Mouse (Mus musculus) embryonic facial prominence, embryonic 13.5 days (tissue): ENCODE results near the gene Ctnnal1. TPM values are rescaled to one million over a fixed set of nuclear protein-coding genes. Genes with fewer than 3 reads are reported as not detected.

ENCODE experiments used
- ATAC-seq: fragments of 200-750 bp; cut with Nextera tagmentation; 2 replicates; pipeline ENCODE4 v1.8.0; 2017; ENCODE audit warnings: low read depth; ENCODE audit not compliant: insufficient number of reproducible peaks, insufficient read depth, low FRiP score, low TSS enrichment
- H3K27ac ChIP-seq: fragments of 300-500 bp; sonication (generic); 2 replicates; pipeline ENCODE4 v1.5.1; 2015; ENCODE audit warnings: moderate library complexity, mild to moderate bottlenecking, inconsistent platforms
- H3K27me3 ChIP-seq: fragments of 300-500 bp; sonication (generic); 2 replicates; pipeline ENCODE4 v1.6.1; 2015; ENCODE audit warnings: mild to moderate bottlenecking, inconsistent platforms
- H3K36me3 ChIP-seq: fragments of 300-500 bp; sonication (generic); 2 replicates; pipeline ENCODE4 v1.6.1; 2015; ENCODE audit warnings: mild to moderate bottlenecking, inconsistent platforms
- H3K4me1 ChIP-seq: fragments of 300-500 bp; sonication (generic); 2 replicates; pipeline ENCODE4 v1.6.1; 2015; ENCODE audit warnings: inconsistent platforms
- H3K4me2 ChIP-seq: fragments of 300-500 bp; sonication (generic); 2 replicates; pipeline ENCODE4 v1.6.1; 2015; ENCODE audit warnings: moderate library complexity, mild to moderate bottlenecking, inconsistent platforms
- H3K4me3 ChIP-seq: fragments of 300-500 bp; sonication (generic); 2 replicates; pipeline ENCODE4 v1.5.1; 2015; ENCODE audit warnings: mild to moderate bottlenecking, inconsistent platforms
- H3K9ac ChIP-seq: fragments of 300-500 bp; sonication (generic); 2 replicates; pipeline ENCODE4 v1.6.1; 2015; ENCODE audit warnings: mild to moderate bottlenecking, inconsistent platforms
- H3K9me3 ChIP-seq: fragments of 300-500 bp; sonication (generic); 2 replicates; pipeline ENCODE4 v1.6.1; 2016; ENCODE audit warnings: inconsistent platforms
- WGBS: fragments of 180-500 bp; shearing (Covaris S2); methylation state at CpG from one replicate; pipeline ENCODE4 v1.1.7; 2015; ENCODE audit warnings: mixed read lengths; 5-methylcytosine and 5-hydroxymethylcytosine counted together
- polyA plus RNA-seq: library from polyadenylated mRNA; unstranded; fragments of >200 nt; fragmentation: Nextera tagmentation; extraction: Ambion mirVana; gene quantifications from 2 replicates; pipeline ENCODE4 v1.2.1, GENCODE M21; 2015

Gene Ctnnal1
- polyA plus RNA-seq, 1 experiment from 2014 or later = 27.7 TPM

DNA sequence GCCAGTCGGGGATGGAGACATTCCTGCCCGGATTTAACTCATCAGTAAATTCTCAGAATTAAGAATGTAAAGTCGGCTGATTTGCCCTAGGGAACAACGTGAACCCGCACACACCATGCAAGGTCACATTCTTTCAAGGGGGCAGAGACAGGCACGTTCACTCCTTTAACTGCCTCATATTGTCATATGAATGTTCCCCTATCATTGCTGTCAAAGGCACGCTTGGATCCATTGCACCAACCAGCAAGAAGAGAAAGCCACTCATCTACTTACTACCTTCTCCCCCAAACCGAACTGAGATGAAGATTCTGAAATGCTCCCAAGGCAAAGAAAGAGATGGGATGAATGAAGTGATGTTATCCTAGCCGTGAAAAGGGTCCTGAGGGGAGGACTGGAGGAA is 6.3 kb downstream of the Ctnnal1 start:
- no peak for ATAC-seq
- Histone ChIP-seq H3K27ac (no peak overlapping the region), H3K27me3 (no peaks in the 10 kb centered on the region), H3K4me3 (no peak overlapping the region), H3K9me3 (no peaks in the 10 kb centered on the region), H3K9ac (no peak overlapping the region), H3K4me1 (peaks cover 9% of the 10 kb centered on the region), H3K4me2 (no peak overlapping the region), H3K36me3 (no peaks in the 10 kb centered on the region)
- WGBS = 34% methylated on average over 9 of the region's 9 CpGs

DNA sequence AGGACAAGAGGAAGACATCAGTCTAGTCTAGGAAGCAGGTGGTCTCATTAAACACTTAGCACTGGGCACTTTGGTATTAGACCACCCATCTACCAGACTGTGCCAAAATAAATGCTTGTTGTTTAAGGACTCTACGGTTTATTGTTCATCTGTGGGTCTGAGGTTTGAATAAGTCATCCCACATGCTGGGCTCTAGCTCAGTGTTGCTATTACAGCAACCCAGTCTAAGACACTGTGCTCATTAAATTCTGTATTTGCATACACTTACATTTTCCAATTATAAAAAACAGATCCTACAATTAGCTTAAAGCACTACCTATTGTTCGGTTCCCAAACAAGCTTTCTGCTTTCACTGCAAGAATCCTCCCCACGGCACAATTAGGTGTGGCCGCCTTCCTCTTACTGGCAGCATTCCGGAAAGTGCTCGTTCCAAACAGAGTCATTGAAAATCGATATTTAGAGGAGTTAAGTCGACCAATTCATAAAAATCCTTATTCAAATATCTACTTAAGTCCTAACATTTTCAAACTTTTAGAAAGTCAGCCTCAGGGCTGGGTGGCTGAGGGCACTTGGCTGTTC is 8.5 kb downstream of the Ctnnal1 start:
- 67% methylated on average over 8 of the region's 8 CpGs for WGBS
- Histone ChIP-seq H3K4me3 (no peak overlapping the region), H3K27me3 (no peaks in the 10 kb centered on the region), H3K4me2 (no peak overlapping the region), H3K9me3 (no peaks in the 10 kb centered on the region), H3K36me3 (no peaks in the 10 kb centered on the region), H3K27ac (no peak overlapping the region), H3K4me1 (peaks cover 4% of the 10 kb centered on the region; the same call in 1 of the 2 replicates), H3K9ac (no peak overlapping the region)
- no peak for ATAC-seq

DNA sequence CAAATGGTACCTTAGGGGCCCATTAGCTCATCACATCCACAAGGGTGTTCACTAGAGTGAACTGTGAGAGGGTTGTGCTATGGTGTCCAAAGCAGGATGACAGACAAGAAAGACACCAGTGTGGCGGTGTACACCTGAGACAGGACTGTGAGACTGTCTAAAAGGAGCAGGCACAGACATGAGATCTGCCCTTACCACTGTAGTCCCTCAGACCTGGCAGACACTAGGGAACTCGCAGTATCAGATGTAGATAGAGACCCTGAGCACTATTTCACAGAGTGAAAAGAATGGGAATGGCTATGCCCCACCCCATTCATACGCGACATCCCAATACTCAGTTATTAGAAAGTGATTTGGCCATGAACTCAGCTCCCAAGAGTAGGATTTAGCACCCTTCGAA is 9.1 kb downstream of the Ctnnal1 start:
- no peak for ATAC-seq
- WGBS = 93% methylated on average over 5 of the region's 5 CpGs
- no peaks in the 10 kb centered on the region for H3K36me3 ChIP-seq
- no peak overlapping the region for H3K4me3 ChIP-seq
- no peak overlapping the region for H3K4me2 ChIP-seq
- no peaks in the 10 kb centered on the region for H3K27me3 ChIP-seq
- no peak overlapping the region for H3K27ac ChIP-seq
- H3K9me3 ChIP-seq = no peaks in the 10 kb centered on the region
- H3K4me1 ChIP-seq = peaks cover 6% of the 10 kb centered on the region
- no peak overlapping the region for H3K9ac ChIP-seq

DNA sequence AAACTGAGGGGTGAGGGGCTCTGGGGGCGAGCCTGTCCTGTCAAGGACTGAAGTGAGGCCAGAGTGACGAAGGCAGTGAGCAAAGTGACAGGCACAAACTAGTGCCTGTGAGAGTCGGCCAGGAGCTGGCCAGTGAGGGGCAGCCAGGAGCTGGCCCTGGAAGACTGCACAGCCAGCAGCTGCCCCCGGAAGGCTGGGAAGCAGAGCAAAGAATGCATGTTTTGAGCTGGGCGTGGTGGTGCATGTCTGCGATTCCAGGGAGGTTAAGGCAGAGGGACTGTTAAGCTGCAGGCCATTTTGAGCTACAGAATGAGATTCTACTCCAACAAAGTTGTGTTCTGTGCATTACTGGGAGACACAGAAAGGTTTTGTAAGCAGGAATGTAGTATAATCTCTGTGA is 14.3 kb downstream of the Ctnnal1 start:
- Histone ChIP-seq H3K9me3 (no peaks in the 10 kb centered on the region), H3K4me1 (peaks cover 7% of the 10 kb centered on the region), H3K27me3 (no peaks in the 10 kb centered on the region), H3K27ac (peak overlapping the region; percentile 60), H3K36me3 (peaks cover 1% of the 10 kb centered on the region; the same call in 1 of the 2 replicates), H3K9ac (peak overlapping the region; percentile 47; the same call in 1 of the 2 replicates), H3K4me2 (peak overlapping the region; percentile 23; the same call in 1 of the 2 replicates), H3K4me3 (no peak overlapping the region)
- WGBS = 24% methylated on average over 6 of the region's 6 CpGs
- ATAC-seq = no peak

DNA sequence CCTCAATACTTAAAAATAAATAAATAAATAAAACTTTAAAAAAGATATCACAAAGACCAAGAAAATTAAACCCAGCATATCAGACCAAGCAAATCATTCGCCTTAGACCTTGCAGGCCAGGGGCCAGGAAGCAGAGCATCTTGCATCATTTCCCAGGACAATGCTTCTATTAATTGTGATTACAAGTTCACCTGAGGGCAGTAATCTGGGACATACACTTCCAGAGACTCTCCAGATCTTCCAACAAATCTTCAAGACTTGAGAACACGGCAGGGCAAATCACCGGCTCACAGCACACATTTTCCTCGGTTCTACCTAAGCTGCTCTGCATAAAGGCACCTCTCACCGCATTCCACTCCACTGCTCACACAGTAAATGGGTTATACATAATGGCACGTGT is 16.9 kb downstream of the Ctnnal1 start:
- H3K9ac ChIP-seq = no peak overlapping the region
- no peaks in the 10 kb centered on the region for H3K9me3 ChIP-seq
- no peak overlapping the region for H3K4me3 ChIP-seq
- H3K4me1 ChIP-seq = peaks cover 7% of the 10 kb centered on the region; the same call in 1 of the 2 replicates
- peaks cover 19% of the 10 kb centered on the region for H3K36me3 ChIP-seq
- no peak overlapping the region for H3K27ac ChIP-seq
- no peaks in the 10 kb centered on the region for H3K27me3 ChIP-seq
- H3K4me2 ChIP-seq = no peak overlapping the region
- ATAC-seq = no peak
- 80% methylated on average over 6 of the region's 6 CpGs for WGBS

DNA sequence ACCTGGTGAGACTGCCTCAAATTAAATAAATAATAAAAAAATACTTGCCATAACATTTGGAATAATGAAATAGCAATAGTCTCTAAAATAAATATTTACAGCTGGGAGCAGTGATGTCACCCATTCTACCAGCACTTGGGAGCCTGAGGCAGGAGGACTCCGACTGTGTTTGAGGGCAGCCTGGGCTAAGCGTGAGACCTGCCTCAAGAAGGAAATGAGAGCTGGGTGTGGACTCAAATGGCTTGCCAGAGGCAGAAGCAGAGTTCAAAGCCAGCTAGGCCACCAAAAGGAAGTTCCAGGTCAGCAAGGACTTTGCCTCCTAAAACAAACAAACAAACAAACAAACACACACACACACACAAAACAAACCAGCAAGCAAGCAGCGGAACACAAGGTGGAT is 17.6 kb downstream of the Ctnnal1 start:
- H3K9me3 ChIP-seq = no peaks in the 10 kb centered on the region
- WGBS = 81% methylated on average over 3 of the region's 3 CpGs
- no peak for ATAC-seq
- H3K27me3 ChIP-seq = no peaks in the 10 kb centered on the region
- H3K4me1 ChIP-seq = peaks cover 7% of the 10 kb centered on the region; the same call in 1 of the 2 replicates
- H3K9ac ChIP-seq = no peak overlapping the region
- H3K4me2 ChIP-seq = no peak overlapping the region
- no peak overlapping the region for H3K4me3 ChIP-seq
- H3K27ac ChIP-seq = no peak overlapping the region
- peaks cover 19% of the 10 kb centered on the region for H3K36me3 ChIP-seq

DNA sequence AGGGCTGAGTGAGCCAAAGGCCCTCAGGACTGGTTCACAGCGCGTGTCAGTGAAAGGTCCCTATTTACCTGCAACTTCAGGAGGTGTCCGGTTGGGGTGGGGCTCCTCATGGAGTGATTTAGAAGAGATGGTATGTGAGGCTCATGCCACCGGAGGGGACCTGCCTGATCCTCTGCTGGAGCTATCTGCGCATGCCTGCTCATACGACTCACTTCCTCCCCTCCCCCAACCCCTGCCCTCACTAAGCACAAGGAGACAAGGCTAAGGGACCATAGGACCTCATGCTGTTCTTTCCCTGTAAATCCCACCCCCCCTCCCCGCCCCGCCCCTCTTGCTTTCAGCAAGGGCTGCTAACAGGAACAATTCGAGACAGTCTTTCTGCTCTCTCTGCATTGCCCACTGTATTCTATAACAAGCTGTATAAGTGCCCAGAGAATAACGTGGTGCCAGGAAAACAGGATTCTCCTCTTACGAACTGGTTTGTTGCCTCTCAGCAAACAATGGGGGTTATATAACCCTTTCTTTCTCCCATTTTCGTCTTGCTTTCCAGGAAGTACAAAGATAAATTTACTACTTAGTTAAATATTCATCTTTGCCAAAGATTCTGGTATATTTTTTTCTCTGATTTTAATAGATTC is 19.0 kb downstream of the Ctnnal1 start:
- 57% methylated on average over 12 of the region's 12 CpGs for WGBS
- Histone ChIP-seq H3K9ac (no peak overlapping the region), H3K27me3 (no peaks in the 10 kb centered on the region), H3K4me3 (no peak overlapping the region), H3K9me3 (no peaks in the 10 kb centered on the region), H3K4me1 (peaks cover 6% of the 10 kb centered on the region; the same call in 1 of the 2 replicates), H3K4me2 (no peak overlapping the region), H3K27ac (no peak overlapping the region), H3K36me3 (peaks cover 19% of the 10 kb centered on the region)
- ATAC-seq = no peak

DNA sequence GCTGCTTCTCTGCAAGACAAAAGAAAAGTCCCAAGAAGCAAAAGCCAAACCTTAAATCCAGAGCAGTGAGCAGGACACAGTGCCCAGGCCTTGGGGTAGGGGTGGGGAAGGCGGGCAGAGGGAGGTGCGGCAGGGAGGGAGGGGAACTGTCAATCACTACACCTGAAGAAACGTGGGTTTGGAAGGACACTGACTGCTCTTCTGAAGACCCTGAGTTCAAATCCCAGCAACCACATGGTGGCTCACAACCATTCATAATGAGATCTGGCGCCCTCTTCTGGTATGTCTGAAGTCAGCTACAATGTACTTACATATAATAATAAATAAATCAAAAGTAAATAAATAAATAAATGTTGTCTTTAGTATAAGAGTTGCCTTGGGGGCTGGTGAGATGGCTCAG is 20.1 kb downstream of the Ctnnal1 start:
- WGBS = 85% methylated on average over 4 of the region's 4 CpGs
- Histone ChIP-seq H3K36me3 (peaks cover 28% of the 10 kb centered on the region), H3K4me3 (no peak overlapping the region), H3K4me1 (no peaks in the 10 kb centered on the region), H3K9me3 (no peaks in the 10 kb centered on the region), H3K9ac (no peak overlapping the region), H3K27ac (no peak overlapping the region), H3K27me3 (no peaks in the 10 kb centered on the region), H3K4me2 (no peak overlapping the region)
- ATAC-seq = no peak

DNA sequence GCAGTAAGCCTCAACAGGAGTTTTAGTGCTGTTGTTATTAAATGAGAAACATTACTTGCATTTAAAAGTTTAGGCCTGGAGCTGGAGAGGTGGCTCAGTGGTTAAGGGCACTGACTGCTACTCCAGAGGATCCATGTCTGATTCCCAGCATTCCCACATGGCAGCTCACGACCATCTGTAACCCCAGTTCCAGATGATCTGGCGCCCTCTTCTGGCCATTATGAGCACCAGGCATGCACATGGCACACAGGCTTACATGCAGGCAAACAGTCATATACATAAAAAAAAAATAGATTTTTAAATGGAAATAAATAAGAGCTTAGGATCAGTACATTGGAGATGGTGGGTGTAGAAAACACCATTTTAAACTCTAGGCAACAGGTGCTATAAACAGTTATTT is 21.0 kb downstream of the Ctnnal1 start:
- H3K4me3 ChIP-seq = no peak overlapping the region
- H3K4me1 ChIP-seq = no peaks in the 10 kb centered on the region
- H3K27me3 ChIP-seq = no peaks in the 10 kb centered on the region
- no peaks in the 10 kb centered on the region for H3K9me3 ChIP-seq
- H3K27ac ChIP-seq = no peak overlapping the region
- ATAC-seq = no peak
- WGBS = 90% methylated on average over 2 of the region's 2 CpGs
- H3K36me3 ChIP-seq = peaks cover 28% of the 10 kb centered on the region
- no peak overlapping the region for H3K9ac ChIP-seq
- H3K4me2 ChIP-seq = no peak overlapping the region

DNA sequence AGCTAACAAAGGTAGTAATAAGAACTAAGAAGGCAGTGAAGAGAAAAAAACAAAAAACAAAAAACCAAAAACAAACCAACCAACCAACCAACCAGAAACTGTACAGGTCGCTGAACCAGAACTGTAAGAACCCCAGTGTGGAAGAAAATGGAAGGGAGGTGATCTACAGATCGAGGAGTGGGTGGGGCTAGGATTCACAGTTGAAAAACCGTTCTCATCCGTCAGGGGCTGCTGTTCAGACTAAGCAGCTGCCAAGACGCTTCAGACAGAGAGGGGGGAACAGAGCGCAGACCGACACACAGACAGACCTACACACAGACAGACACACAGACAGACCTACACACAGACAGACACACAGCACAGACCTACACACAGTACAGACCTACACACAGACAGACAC is 22.5 kb downstream of the Ctnnal1 start:
- H3K4me1 ChIP-seq = no peaks in the 10 kb centered on the region
- no peak for ATAC-seq
- whole genome bisulfite sequencing = 65% methylated on average over 7 of the region's 7 CpGs
- H3K27me3 ChIP-seq = no peaks in the 10 kb centered on the region
- H3K36me3 ChIP-seq = peaks cover 36% of the 10 kb centered on the region
- no peak overlapping the region for H3K4me3 ChIP-seq
- no peak overlapping the region for H3K9ac ChIP-seq
- no peaks in the 10 kb centered on the region for H3K9me3 ChIP-seq
- no peak overlapping the region for H3K4me2 ChIP-seq
- H3K27ac ChIP-seq = no peak overlapping the region

DNA sequence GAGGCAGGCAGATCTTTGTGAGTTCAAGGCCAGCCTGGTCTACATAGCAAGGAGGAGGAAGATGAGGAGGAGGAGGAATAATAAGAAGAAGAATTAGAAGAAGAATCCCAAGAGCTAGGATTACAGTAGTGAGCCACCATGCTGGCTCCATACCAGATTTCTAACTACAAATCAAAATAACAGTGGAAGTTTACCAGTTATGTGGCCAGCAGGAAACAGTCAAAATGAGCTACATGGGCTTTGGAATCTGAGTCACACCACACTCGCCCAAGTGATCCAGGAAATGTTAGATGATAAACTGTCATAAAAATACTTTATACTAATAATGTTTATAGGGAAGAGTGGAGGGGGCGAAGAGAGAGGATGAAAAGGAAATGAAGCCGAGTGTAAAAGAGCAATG is 24.7 kb downstream of the Ctnnal1 start:
- no peaks in the 10 kb centered on the region for H3K27me3 ChIP-seq
- ATAC-seq = no peak
- WGBS = 88% methylated on average over 3 of the region's 3 CpGs
- no peaks in the 10 kb centered on the region for H3K9me3 ChIP-seq
- H3K4me3 ChIP-seq = no peak overlapping the region
- H3K36me3 ChIP-seq = peaks cover 45% of the 10 kb centered on the region
- H3K4me1 ChIP-seq = no peaks in the 10 kb centered on the region
- no peak overlapping the region for H3K27ac ChIP-seq
- no peak overlapping the region for H3K4me2 ChIP-seq
- no peak overlapping the region for H3K9ac ChIP-seq

DNA sequence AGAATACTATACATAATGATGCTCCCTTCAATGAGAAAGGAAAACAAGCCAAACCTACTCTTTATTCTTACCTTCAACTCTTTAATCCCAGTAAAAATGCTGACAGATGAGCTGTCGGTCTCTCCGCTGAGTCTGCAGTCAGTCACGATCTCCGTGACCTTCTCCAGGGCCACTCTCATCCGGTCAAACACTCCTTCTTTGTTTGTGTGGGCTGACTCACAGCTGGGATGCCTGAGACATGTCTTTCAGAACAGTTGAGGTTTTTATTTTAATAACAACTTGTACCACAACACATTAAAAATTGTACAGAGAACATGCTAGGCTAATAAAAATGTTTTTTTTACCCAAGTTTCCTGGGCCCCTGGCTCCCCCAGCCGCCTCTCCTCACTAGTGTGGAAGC is 27.3 kb downstream of the Ctnnal1 start:
- WGBS = 66% methylated on average over 6 of the region's 6 CpGs
- no peak overlapping the region for H3K27ac ChIP-seq
- no peak overlapping the region for H3K4me3 ChIP-seq
- no peaks in the 10 kb centered on the region for H3K4me1 ChIP-seq
- ATAC-seq = no peak
- no peak overlapping the region for H3K9ac ChIP-seq
- H3K27me3 ChIP-seq = no peaks in the 10 kb centered on the region
- H3K36me3 ChIP-seq = peaks cover 47% of the 10 kb centered on the region
- no peaks in the 10 kb centered on the region for H3K9me3 ChIP-seq
- no peak overlapping the region for H3K4me2 ChIP-seq
